Mouse (Mus musculus) lung, embryonic 14.5 days (tissue): ENCODE results near the gene Ctsw. TPM values are rescaled to one million over a fixed set of nuclear protein-coding genes. Genes with fewer than 3 reads are reported as not detected.

Source experiments
- ATAC-seq: fragments of 200-750 bp; cut with Nextera tagmentation; 2 replicates; pipeline ENCODE4 v1.8.0; 2017; ENCODE audit warnings: mild to moderate bottlenecking, moderate TSS enrichment, moderate library complexity; ENCODE audit not compliant: insufficient read depth
- DNase-seq: peaks from one replicate; pipeline ENCODE4 v3.0.0-alpha.2; 2015
- H3K27ac ChIP-seq: fragments of 300-500 bp; sonication (generic); 2 replicates; pipeline ENCODE4 v1.5.1; 2014; ENCODE audit warnings: low read depth, mild to moderate bottlenecking, moderate library complexity
- H3K27me3 ChIP-seq: fragments of 300-500 bp; sonication (generic); 2 replicates; pipeline ENCODE4 v1.6.1; 2014; ENCODE audit warnings: low read length, control low read depth; ENCODE audit not compliant: insufficient read depth
- H3K36me3 ChIP-seq: fragments of 300-500 bp; sonication (generic); 2 replicates; pipeline ENCODE4 v1.6.1; 2014; ENCODE audit warnings: control low read depth; ENCODE audit not compliant: insufficient read depth
- H3K4me1 ChIP-seq: fragments of 300-500 bp; sonication (generic); 2 replicates; pipeline ENCODE4 v1.6.1; 2014; ENCODE audit warnings: antibody characterized with exemption, control low read depth; ENCODE audit not compliant: insufficient read depth
- H3K4me2 ChIP-seq: fragments of 300-500 bp; sonication (generic); 2 replicates; pipeline ENCODE4 v1.6.1; 2014; ENCODE audit warnings: mild to moderate bottlenecking
- H3K4me3 ChIP-seq: fragments of 300-500 bp; sonication (generic); 2 replicates; pipeline ENCODE4 v1.5.1; 2014; ENCODE audit warnings: low read depth, low read length
- H3K9ac ChIP-seq: fragments of 300-500 bp; sonication (generic); 2 replicates; pipeline ENCODE4 v1.6.1; 2014
- H3K9me3 ChIP-seq: fragments of 300-500 bp; sonication (generic); 2 replicates; pipeline ENCODE4 v1.6.1; 2016; ENCODE audit warnings: low read depth, low read length, control low read depth
- CTCF ChIP-seq: IDR thresholded peaks from 2 replicates; pipeline ENCODE4 v1.5.1; 2016; ENCODE audit warnings: antibody characterized with exemption, low read depth
- WGBS: fragments of 180-500 bp; shearing (Covaris S2); extraction: QIAGEN DNeasy Blood & Tissue Kit; methylation state at CpG from one replicate; pipeline ENCODE4 v1.1.7; 2014; 5-methylcytosine and 5-hydroxymethylcytosine counted together
- polyA plus RNA-seq: library from polyadenylated mRNA; unstranded; fragments of >200 nt; fragmentation: Nextera tagmentation; extraction: Ambion mirVana; gene quantifications from 2 replicates; pipeline ENCODE4 v1.2.1, GENCODE M21; 2014

Gene Ctsw
- polyA plus RNA-seq, 1 experiment from 2014 or later: 1.8 TPM

- H3K4me1 ChIP-seq: peaks cover 8% of the 10 kb centered on the region; the same call in 1 of the 2 replicates
- H3K4me2 ChIP-seq: peak overlapping the region; percentile 87
- WGBS: 81% methylated on average over 4 of the region's 4 CpGs
- no peak for TF ChIP-seq CTCF
- H3K9ac ChIP-seq: peak overlapping the region; percentile 64; the same call in 1 of the 2 replicates
- no peaks in the 10 kb centered on the region for H3K27me3 ChIP-seq
- H3K36me3 ChIP-seq: peaks cover 44% of the 10 kb centered on the region
- H3K27ac ChIP-seq: no peak overlapping the region; the same call in 1 of the 2 replicates
- ATAC-seq (no peak), DNase-seq (no peak)
- H3K4me3 ChIP-seq: peak overlapping the region; percentile 57
- no peaks in the 10 kb centered on the region for H3K9me3 ChIP-seq
These were observed 18.5 kb upstream of the Ctsw start for GRCm38 (mm10) chr19:5486771-5487170.

- TF ChIP-seq CTCF: no peak
- Histone ChIP-seq H3K4me2 (peak overlapping the region; percentile 87), H3K27me3 (no peaks in the 10 kb centered on the region), H3K27ac (peak overlapping the region; percentile 18; the same call in 1 of the 2 replicates), H3K9me3 (no peaks in the 10 kb centered on the region), H3K36me3 (peaks cover 48% of the 10 kb centered on the region), H3K4me1 (peaks cover 7% of the 10 kb centered on the region; the same call in 1 of the 2 replicates), H3K9ac (no peak overlapping the region), H3K4me3 (no peak overlapping the region)
- DNase-seq (peak; percentile 68), ATAC-seq (no peak)
- WGBS: 66% methylated on average over 8 of the region's 8 CpGs
These were observed 18.0 kb upstream of the Ctsw start for GRCm38 (mm10) chr19:5486286-5486685.

- Histone ChIP-seq H3K4me3 (no peak overlapping the region), H3K4me1 (peaks cover 7% of the 10 kb centered on the region; the same call in 1 of the 2 replicates), H3K27me3 (no peaks in the 10 kb centered on the region), H3K9me3 (no peaks in the 10 kb centered on the region), H3K36me3 (peaks cover 51% of the 10 kb centered on the region), H3K4me2 (no peak overlapping the region; the same call in 1 of the 2 replicates), H3K27ac (peak overlapping the region; percentile 18; the same call in 1 of the 2 replicates), H3K9ac (no peak overlapping the region)
- no peak for DNase-seq
- 92% methylated on average over 7 of the region's 7 CpGs for WGBS
- ATAC-seq: no peak
- TF ChIP-seq CTCF: no peak
These were observed 17.5 kb upstream of the Ctsw start for GRCm38 (mm10) chr19:5485821-5486220.

GRCm38 (mm10) chr19:5485371-5485770 is 17.1 kb upstream of the Ctsw start:
- H3K36me3 ChIP-seq: peaks cover 55% of the 10 kb centered on the region
- no peak overlapping the region for H3K4me3 ChIP-seq
- ATAC-seq: no peak
- no peaks in the 10 kb centered on the region for H3K9me3 ChIP-seq
- 76% methylated on average over 8 of the region's 8 CpGs for WGBS
- H3K4me1 ChIP-seq: peaks cover 7% of the 10 kb centered on the region; the same call in 1 of the 2 replicates
- TF ChIP-seq CTCF: no peak
- no peak for DNase-seq
- 0 out of 2 replicates have a peak overlapping the region, but pooled peaks have one; percentile 45 for H3K27ac ChIP-seq
- H3K27me3 ChIP-seq: no peaks in the 10 kb centered on the region
- H3K4me2 ChIP-seq: no peak overlapping the region
- H3K9ac ChIP-seq: no peak overlapping the region

- Histone ChIP-seq H3K27me3 (no peaks in the 10 kb centered on the region), H3K36me3 (peaks cover 63% of the 10 kb centered on the region), H3K27ac (0 out of 2 replicates have a peak overlapping the region, but pooled peaks have one; percentile 45), H3K4me3 (no peak overlapping the region), H3K9me3 (no peaks in the 10 kb centered on the region), H3K4me2 (no peak overlapping the region), H3K4me1 (peaks cover 7% of the 10 kb centered on the region; the same call in 1 of the 2 replicates), H3K9ac (no peak overlapping the region)
- no peak for DNase-seq
- no peak for ATAC-seq
- no peak for TF ChIP-seq CTCF
- WGBS: 72% methylated on average over 5 of the region's 5 CpGs
These were observed 16.2 kb upstream of the Ctsw start for GRCm38 (mm10) chr19:5484496-5484895.

DNA sequence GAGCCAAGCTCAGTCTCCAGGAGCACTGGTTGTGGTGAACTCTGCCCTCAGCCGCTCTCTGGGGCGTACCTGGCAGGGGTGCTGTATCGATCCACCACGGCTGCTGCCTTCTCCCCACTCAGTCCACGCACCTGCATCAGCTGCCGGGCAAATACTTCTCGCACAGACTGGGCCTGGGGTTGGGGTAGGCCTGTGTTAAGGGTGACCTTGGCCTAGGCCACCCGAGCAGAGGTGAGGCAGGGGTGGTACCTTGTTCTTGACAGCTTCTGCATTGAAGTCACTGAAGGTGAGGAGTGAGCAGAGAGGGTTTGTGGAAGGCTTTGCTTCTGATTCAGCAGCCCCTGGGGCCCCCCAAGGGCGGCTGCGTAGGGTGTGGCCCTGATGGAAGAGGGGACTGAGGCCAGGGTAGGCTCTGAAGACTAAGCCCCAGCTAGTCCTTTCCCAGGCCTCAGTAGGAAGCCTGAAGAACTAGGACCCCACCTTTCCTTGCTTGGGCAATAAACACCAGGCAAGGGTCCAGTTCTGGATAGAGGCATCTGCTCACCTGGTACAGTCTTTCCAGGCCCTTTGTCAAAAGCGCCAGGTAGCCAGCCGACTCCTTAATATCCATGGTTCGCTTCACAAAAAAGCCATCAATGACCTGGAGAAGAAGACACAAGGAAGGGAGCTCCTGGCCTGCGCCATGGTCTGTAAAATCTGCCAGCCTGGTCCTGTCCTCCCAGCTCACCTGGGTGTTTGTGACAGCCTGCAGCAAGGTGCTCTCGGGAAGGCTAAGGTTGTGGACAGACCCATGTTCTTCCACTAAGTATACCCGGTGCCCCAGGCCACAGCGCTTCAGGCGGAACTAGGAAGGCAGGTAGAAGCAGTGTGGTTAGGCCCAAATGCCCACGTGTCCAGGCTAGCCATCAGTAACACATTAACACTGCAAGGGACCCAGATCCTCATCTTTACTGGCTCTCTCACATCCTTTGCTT is 15.4 kb upstream of the Ctsw start:
- no peak for TF ChIP-seq CTCF
- H3K27ac ChIP-seq: no peak overlapping the region
- peaks cover 7% of the 10 kb centered on the region; the same call in 1 of the 2 replicates for H3K4me1 ChIP-seq
- no peaks in the 10 kb centered on the region for H3K27me3 ChIP-seq
- H3K4me2 ChIP-seq: no peak overlapping the region
- H3K9me3 ChIP-seq: no peaks in the 10 kb centered on the region
- 91% methylated on average over 19 of the region's 19 CpGs for WGBS
- peaks cover 71% of the 10 kb centered on the region for H3K36me3 ChIP-seq
- no peak overlapping the region for H3K9ac ChIP-seq
- DNase-seq (no peak), ATAC-seq (no peak)
- no peak overlapping the region for H3K4me3 ChIP-seq

- no peak overlapping the region for H3K27ac ChIP-seq
- no peak overlapping the region for H3K4me2 ChIP-seq
- H3K4me3 ChIP-seq: no peak overlapping the region
- peaks cover 90% of the 10 kb centered on the region for H3K36me3 ChIP-seq
- H3K4me1 ChIP-seq: 0 out of 2 replicates have a peak, but pooled peaks cover 6% of the 10 kb centered on the region
- TF ChIP-seq CTCF: no peak
- H3K27me3 ChIP-seq: no peaks in the 10 kb centered on the region
- no peak for DNase-seq
- ATAC-seq: no peak
- no peak overlapping the region for H3K9ac ChIP-seq
- no peaks in the 10 kb centered on the region for H3K9me3 ChIP-seq
- WGBS: 88% methylated on average over 10 of the region's 10 CpGs
These were observed 13.1 kb upstream of the Ctsw start for GRCm38 (mm10) chr19:5481398-5481797.
